Mouse (Mus musculus): ENCODE data around the gene Fbxl19. TPM values are rescaled to one million over a fixed set of nuclear protein-coding genes. Genes with fewer than 3 reads are reported as not detected.

Fbxl19 gene
- total and polyA plus RNA-seq, 3 experiments = 22.4 to 31.7 (median 28.2) TPM

DNA sequence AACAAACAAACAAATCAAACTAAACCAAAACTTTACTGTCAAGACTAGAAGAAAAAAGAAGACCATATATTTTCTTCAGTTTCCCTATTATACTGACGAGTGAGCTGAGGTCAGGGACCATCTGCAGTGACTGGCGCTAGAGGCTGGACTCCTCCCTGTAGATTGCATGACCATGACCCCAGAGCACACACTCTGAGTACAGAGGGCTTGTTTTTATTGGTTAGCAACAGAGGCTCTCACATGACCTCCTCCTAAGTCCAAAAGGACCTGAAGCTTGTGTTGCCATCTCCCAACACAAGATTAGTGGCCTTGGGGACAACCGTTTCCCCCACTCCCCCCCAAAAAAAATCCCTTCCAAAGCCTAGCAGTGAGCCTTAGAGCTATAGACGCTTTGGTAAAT is 69.5 kb downstream of the Fbxl19 start:
- TF ChIP-seq ZKSCAN1 (IDR thresholded peaks at IDR 0.05; ENCODE audit: borderline replicate concordance, low read depth, low read length) (no peak), JUND (conservative IDR thresholded peaks at IDR 0.05; ENCODE audit: low read depth, low read length) (no peak), HCFC1 (IDR thresholded peaks at IDR 0.05; ENCODE audit: low read depth, low read length) (no peak), UBTF (IDR thresholded peaks at IDR 0.05; ENCODE audit: low read depth, low read length) (no peak), POLR2A (IDR thresholded peaks at IDR 0.05; ENCODE audit: low read depth, low read length) (no peak), JUN (IDR thresholded peaks at IDR 0.05; ENCODE audit: insufficient read depth, low read depth, low read length) (no peak), TCF12 (IDR thresholded peaks at IDR 0.05; ENCODE audit: low read depth, low read length) (no peak), ELF1 (IDR thresholded peaks at IDR 0.05; ENCODE audit: low read depth, low read length) (no peak), E2F4 (IDR thresholded peaks at IDR 0.05; ENCODE audit: insufficient replicate concordance, low read depth, low read length) (no peak), TBP (conservative IDR thresholded peaks at IDR 0.05; ENCODE audit: low read depth, low read length) (no peak), KAT2A (IDR thresholded peaks at IDR 0.05; ENCODE audit: insufficient replicate concordance, low read length) (no peak), NELFE (IDR thresholded peaks at IDR 0.05; ENCODE audit: low read depth, low read length) (no peak), ZC3H11A (IDR thresholded peaks at IDR 0.05; ENCODE audit: low read depth, low read length) (no peak), MAX (IDR thresholded peaks at IDR 0.05; ENCODE audit: low read length) (no peak), NRF1 (IDR thresholded peaks at IDR 0.05; ENCODE audit: low read depth, low read length) (no peak), MXI1 (IDR thresholded peaks at IDR 0.05; ENCODE audit: low read depth, low read length) (no peak), POLR2AphosphoS2 (IDR thresholded peaks at IDR 0.05; ENCODE audit: low read depth, low read length) (no peak), ETS1 (conservative IDR thresholded peaks at IDR 0.05; ENCODE audit: low read depth, low read length) (no peak), CHD2 (IDR thresholded peaks at IDR 0.05; ENCODE audit: low read length) (no peak)
- Histone ChIP-seq H3K9me3 (replicated peaks; ENCODE audit: low read length) (no peaks in the 10 kb centered on the region), H3K9ac (ENCODE audit: insufficient read depth, low read depth) (no peak overlapping the region), H3K36me3 (replicated peaks in 1 of 2; ENCODE audit: control insufficient read depth in 1 of 2, insufficient read depth in 1 of 2, low read length in 1 of 2) (no peaks in the 10 kb centered on the region), H3K79me2 (replicated peaks; ENCODE audit: control insufficient read depth, extremely low read depth, insufficient read depth, poor library complexity, severe bottlenecking) (no peaks in the 10 kb centered on the region), H3K4me3 (replicated peaks in 1 of 3; ENCODE audit: low read depth in 2 of 3, low read length in 2 of 3, poor library complexity in 1 of 3) (no peak overlapping the region), H3K27ac (ENCODE audit: insufficient read depth, low read depth) (no peak overlapping the region), H3K27me3 (replicated peaks) (no peaks in the 10 kb centered on the region), H3K4me2 (ENCODE audit: insufficient read depth, low read depth, poor library complexity, severe bottlenecking) (no peak overlapping the region), H3K4me1 (ENCODE audit: control insufficient read depth in 1 of 2, insufficient read depth in 2 of 2) (peaks cover 6 to 29% of the 10 kb centered on the region in 2 experiments)
- DNase-seq (ENCODE audit: extremely low read depth) = no peak
- dilution Hi-C loops (cut with MboI; ENCODE audit: extremely low pct_ligation_motif_present, extremely low pct_unique_long_range_greater_than_20kb, low sequenced_read_pairs) = no loop called here
- in situ Hi-C loops (cut with MboI; ENCODE audit: low pct_ligation_motif_present, low pct_unique_long_range_greater_than_20kb, low sequenced_read_pairs) = no loop called here

DNA sequence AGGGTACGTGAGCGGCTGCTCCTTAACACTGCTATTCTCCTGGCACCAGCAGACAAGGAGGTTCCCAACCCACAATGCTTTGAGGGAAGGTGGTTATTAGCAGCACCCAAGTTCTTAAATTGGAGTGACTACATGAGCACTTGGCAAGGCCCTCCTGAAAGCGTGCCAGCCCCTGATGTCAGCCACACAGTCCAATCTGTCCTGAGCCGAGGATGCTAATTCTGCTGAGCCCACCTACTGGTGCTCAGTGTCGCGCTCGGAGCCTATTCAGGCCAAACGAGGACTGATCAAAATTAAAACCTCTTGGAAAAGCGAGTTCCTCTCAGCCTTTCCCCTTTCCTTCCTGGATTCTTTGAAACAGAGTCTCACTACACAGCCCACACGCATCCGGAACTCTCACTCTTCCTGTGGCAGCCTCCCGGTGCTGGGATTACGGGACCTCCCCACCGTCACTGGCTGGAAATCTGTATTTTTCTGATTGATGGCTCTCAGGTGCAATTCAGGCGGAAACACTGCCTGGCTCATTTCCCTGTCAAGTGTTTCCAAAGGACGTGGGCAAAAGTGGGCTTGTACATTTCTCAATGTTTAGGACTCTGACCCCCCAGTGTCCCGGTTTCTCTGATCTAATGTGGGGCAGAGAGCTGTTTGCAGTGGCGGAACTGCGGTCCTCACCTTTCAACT is 70.0 kb downstream of the Fbxl19 start:
- Histone ChIP-seq H3K27me3 (replicated peaks) (no peaks in the 10 kb centered on the region), H3K4me2 (ENCODE audit: insufficient read depth, low read depth, poor library complexity, severe bottlenecking) (no peak overlapping the region), H3K9ac (ENCODE audit: insufficient read depth, low read depth) (no peak overlapping the region), H3K4me3 (replicated peaks in 1 of 3; ENCODE audit: low read depth in 2 of 3, low read length in 2 of 3, poor library complexity in 1 of 3) (no peak overlapping the region), H3K9me3 (replicated peaks; ENCODE audit: low read length) (no peaks in the 10 kb centered on the region), H3K27ac (ENCODE audit: insufficient read depth, low read depth) (no peak overlapping the region), H3K79me2 (replicated peaks; ENCODE audit: control insufficient read depth, extremely low read depth, insufficient read depth, poor library complexity, severe bottlenecking) (no peaks in the 10 kb centered on the region), H3K4me1 (ENCODE audit: control insufficient read depth in 1 of 2, insufficient read depth in 2 of 2) (peaks cover 6 to 29% of the 10 kb centered on the region in 2 experiments), H3K36me3 (replicated peaks in 1 of 2; ENCODE audit: control insufficient read depth in 1 of 2, insufficient read depth in 1 of 2, low read length in 1 of 2) (no peaks in the 10 kb centered on the region)
- no peak for DNase-seq (ENCODE audit: extremely low read depth)
- TF ChIP-seq SMC3 (IDR thresholded peaks at IDR 0.05; ENCODE audit: low read depth, low read length) (no peak), PAX5 (IDR thresholded peaks at IDR 0.05; ENCODE audit: low read length) (no peak), MAZ (IDR thresholded peaks at IDR 0.05; ENCODE audit: low read depth, low read length) (no peak), KAT2A (IDR thresholded peaks at IDR 0.05; ENCODE audit: insufficient replicate concordance, low read length) (no peak), MYC (IDR thresholded peaks at IDR 0.05; ENCODE audit: low read depth, low read length) (no peak), CHD2 (IDR thresholded peaks at IDR 0.05; ENCODE audit: low read length) (no peak), EP300 (IDR thresholded peaks at IDR 0.05; ENCODE audit: low read length) (no peak), IRF4 (IDR thresholded peaks at IDR 0.05; ENCODE audit: low read depth, low read length) (no peak), RAD21 (IDR thresholded peaks at IDR 0.05; ENCODE audit: low read depth, low read length) (no peak), CTCF (conservative IDR thresholded peaks at IDR 0.05 in 1 of 2, IDR thresholded peaks at IDR 0.05 in 1 of 2; ENCODE audit: low read depth in 2 of 2, low read length in 2 of 2) (no peak), MAX (IDR thresholded peaks at IDR 0.05; ENCODE audit: low read length) (no peak), ZNF384 (IDR thresholded peaks at IDR 0.05; ENCODE audit: low read depth, low read length) (no peak), NRF1 (IDR thresholded peaks at IDR 0.05; ENCODE audit: low read depth, low read length) (no peak), ZKSCAN1 (IDR thresholded peaks at IDR 0.05; ENCODE audit: borderline replicate concordance, low read depth, low read length) (no peak), JUN (IDR thresholded peaks at IDR 0.05; ENCODE audit: insufficient read depth, low read depth, low read length) (no peak), JUND (conservative IDR thresholded peaks at IDR 0.05; ENCODE audit: low read depth, low read length) (no peak), TBP (conservative IDR thresholded peaks at IDR 0.05; ENCODE audit: low read depth, low read length) (no peak), NELFE (IDR thresholded peaks at IDR 0.05; ENCODE audit: low read depth, low read length) (no peak)
- in situ Hi-C loops (cut with MboI; ENCODE audit: low pct_ligation_motif_present, low pct_unique_long_range_greater_than_20kb, low sequenced_read_pairs) (no loop called here), dilution Hi-C loops (cut with MboI; ENCODE audit: extremely low pct_ligation_motif_present, extremely low pct_unique_long_range_greater_than_20kb, low sequenced_read_pairs) (no loop called here)

Data from CH12.LX (cell line).